In genomic region chr5:101298411-101298810, GRCm38 (mm10) we compare ENCODE assay signal across 15 mouse cellular contexts.
"Had no signal": no experiment of that assay in that cellular context is flagged by ENCODE, and none has a peak within 500 bp of the region (broad histone marks: within the 10 kb centered on the region; RNA-seq: fewer than 3 reads in every experiment).

No protein-coding gene starts in this region.

- H3K9ac ChIP-seq: kidney, embryonic 15.5 days; liver, embryonic 13.5 days had no signal

- H3K36me3 ChIP-seq: kidney, embryonic 15.5 days; liver, embryonic 13.5 days had no signal

- H3K9me3 ChIP-seq: kidney, embryonic 15.5 days; liver, embryonic 13.5 days had no signal

- H3K4me2 ChIP-seq: kidney, embryonic 15.5 days; liver, embryonic 13.5 days; midbrain, embryonic 11.5 days had no signal

- H3K27me3 ChIP-seq: liver, embryonic 13.5 days had no signal

- DNase-seq: kidney, postnatal 10 days; kidney, postnatal 36 days; liver, embryonic 13.5 days; lung, adult 2 months; lung, postnatal 14 days; lung, postnatal 4 days; midbrain, embryonic 14.5 days; right cerebral cortex, adult 18-20 months; right cerebral cortex, postnatal 14 days; right cerebral cortex, postnatal 4 days; thymus, adult 2 months; thymus, postnatal 14 days had no signal

- H3K27ac ChIP-seq: kidney, embryonic 15.5 days; liver, embryonic 13.5 days; stomach, postnatal 0 days had no signal

- H3K4me1 ChIP-seq: kidney, embryonic 15.5 days; liver, embryonic 13.5 days had no signal

- H3K4me3 ChIP-seq: kidney, embryonic 15.5 days; liver, embryonic 13.5 days had no signal
